Mouse (Mus musculus): Measurements from ENCODE around the gene Nrxn3.

- TF ChIP-seq CTCF (IDR thresholded peaks at IDR 0.05; ENCODE audit: low read depth) (no peak), EP300 (IDR thresholded peaks at IDR 0.05; ENCODE audit: low read depth) (no peak)
Observed at GRCm38 (mm10) chr12:89097561-89097960, 374.9 kb downstream of the Nrxn3 start.

Measured in liver, postnatal 0 days (tissue).